Mouse (Mus musculus) gastrocnemius, adult 2 months (tissue): Measurements from ENCODE around the gene 2310009B15Rik. TPM values are rescaled to one million over a fixed set of nuclear protein-coding genes. Genes with fewer than 3 reads are reported as not detected.

Source experiments
- DNase-seq: peaks from one replicate; pipeline ENCODE4 v3.0.0; 2022
- H3K27ac ChIP-seq: fragments of 200-600 bp; 2 replicates; pipeline ENCODE4 v1.8.1; 2022; ENCODE audit warnings: mild to moderate bottlenecking
- H3K4me3 ChIP-seq: fragments of 200-600 bp; 2 replicates; pipeline ENCODE4 v1.8.1; 2022; ENCODE audit warnings: mild to moderate bottlenecking, moderate library complexity
- CTCF ChIP-seq: fragments of 200-600 bp; IDR thresholded peaks from 2 replicates; pipeline ENCODE4 v1.8.1; 2022; ENCODE audit warnings: antibody characterized with exemption, mild to moderate bottlenecking, moderate library complexity
- intact Hi-C: fragments of 180-260 bp; cut with DNase I; formaldehyde crosslinking; loops from one replicate; pipeline ENCODE4 v1.15.1; 2025
- total RNA-seq, 2 experiments: library from RNA; stranded (reverse); gene quantifications; 2 replicates each; pipeline ENCODE4 v1.2.3; 2021

Gene 2310009B15Rik
- total RNA-seq, 2 experiments from 2014 or later = 14.6 to 15.6 TPM

DNA sequence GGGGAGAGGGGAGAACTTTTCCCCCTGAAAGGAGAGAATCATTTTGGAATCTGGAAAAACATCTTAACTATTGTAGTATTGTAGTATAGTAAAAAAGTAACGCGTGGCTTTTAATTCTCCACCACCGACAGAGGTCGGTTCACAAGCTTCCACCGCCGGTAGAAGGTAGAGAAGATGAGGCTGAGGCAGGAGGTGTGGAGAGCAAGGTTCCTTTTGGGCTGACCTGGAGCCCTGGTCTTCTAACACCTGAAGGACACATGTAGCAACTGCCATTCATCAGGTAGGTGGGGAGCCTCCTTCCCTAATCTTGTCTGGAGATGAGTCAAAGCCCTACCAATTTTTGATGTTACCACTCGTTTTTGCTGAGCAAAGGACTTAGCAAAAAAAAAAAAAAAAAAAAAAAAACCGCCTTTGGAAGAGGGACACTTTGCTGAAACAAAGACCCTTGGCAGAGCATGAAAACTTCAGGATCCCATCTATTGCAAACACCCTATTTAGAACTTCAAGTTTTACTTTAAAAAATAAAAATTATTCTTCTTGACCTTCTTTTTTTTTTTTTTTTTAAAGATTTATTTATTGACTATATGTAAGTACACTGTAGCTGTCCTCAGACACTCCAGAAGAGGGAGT, 7.0 kb downstream of the 2310009B15Rik start:
- no peak for DNase-seq
- intact Hi-C loops = loop anchor here (5.0 kb wide), 1 partner anchor 233 kb away; no protein-coding TSS in a partner anchor
- H3K27ac ChIP-seq = no peak overlapping the region
- TF ChIP-seq CTCF = no peak
- H3K4me3 ChIP-seq = no peak overlapping the region

DNA sequence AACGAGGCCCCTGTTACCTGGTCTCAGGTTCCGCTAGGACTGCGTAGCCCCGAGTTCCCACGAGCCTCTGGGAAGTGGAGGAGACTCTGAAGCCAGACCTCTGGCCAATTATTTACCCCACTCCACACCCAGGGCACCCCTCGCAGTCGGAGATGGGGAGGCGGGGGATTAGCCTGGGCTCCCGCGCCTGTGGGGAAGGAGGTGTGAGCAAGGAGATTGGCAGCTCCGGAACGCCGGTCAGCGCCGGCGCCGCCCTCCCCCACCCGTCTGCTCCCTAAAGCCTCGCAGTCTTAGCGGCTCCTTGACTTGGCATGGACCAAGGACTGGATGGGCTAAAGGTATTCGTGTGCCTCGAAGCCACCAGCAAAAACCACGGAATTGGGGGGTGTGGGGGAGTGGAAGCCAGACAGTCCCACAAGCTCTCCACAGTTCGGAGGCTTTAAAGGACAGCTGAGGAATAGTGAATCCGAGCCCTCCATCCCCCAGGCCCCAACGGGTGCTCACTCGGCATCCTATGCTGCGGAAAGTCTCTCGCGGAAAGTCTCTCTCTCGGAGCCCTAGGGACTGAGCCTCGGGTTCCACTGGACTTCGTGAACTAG, 8.0 kb downstream of the 2310009B15Rik start, which contains the start of gene Lhx9:
Lhx9 (minus strand) TSS at position 67 of the 599 bp plus-strand sequence.
- intact Hi-C loops = no loop called here
- no peak for DNase-seq
- TF ChIP-seq CTCF = no peak
- no peak within 1 kb of the TSS for H3K27ac ChIP-seq
- peak within 1 kb of the TSS; percentile 56 for H3K4me3 ChIP-seq

DNA sequence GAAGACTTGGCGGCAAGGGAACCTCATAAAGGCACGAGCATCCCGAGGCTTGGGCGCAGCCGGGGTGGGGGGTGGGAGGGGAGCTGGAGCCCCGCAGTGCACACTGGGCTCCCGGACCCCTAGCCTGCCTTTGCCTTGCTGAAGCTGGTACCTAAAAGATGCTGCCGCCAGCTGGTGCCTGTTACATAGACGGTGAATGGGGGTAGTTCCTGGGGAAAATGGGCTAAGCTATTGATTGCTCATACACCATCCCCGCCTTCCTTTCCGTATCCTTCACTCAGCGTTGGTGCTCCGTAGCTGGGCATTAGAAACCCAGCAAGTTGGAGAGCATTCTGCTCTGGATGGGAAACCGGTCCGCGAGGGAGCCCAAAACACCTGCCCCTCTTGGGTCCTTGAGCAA, 8.6 kb downstream of the 2310009B15Rik start:
- no peak for DNase-seq
- intact Hi-C loops = no loop called here
- no peak for TF ChIP-seq CTCF
- Histone ChIP-seq H3K27ac (no peak overlapping the region), H3K4me3 (peak overlapping the region; percentile 56)

DNA sequence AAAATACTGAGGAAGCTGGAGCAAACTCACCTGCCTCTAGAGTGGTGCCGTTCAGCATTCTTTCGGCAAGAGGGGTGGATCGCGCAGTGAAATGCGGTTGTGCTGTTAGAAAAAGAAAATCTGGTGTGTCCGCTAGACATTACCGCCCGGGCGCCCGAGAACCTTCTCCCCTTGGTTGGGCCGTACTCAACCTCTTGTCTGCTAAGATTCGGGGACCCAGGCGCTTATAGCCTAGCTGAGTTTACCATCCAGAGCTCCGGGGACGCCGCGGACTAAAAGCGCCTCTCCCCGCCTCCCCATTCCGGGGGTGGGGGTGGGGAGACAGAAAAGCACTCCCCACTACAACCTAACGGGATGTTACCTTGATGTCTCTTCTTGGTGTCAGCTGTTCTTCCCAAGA, 9.5 kb downstream of the 2310009B15Rik start:
- no peak for DNase-seq
- no peak for TF ChIP-seq CTCF
- H3K4me3 ChIP-seq = peak overlapping the region; percentile 26; the same call in 1 of the 2 replicates
- no peak overlapping the region for H3K27ac ChIP-seq
- intact Hi-C loops = no loop called here

DNA sequence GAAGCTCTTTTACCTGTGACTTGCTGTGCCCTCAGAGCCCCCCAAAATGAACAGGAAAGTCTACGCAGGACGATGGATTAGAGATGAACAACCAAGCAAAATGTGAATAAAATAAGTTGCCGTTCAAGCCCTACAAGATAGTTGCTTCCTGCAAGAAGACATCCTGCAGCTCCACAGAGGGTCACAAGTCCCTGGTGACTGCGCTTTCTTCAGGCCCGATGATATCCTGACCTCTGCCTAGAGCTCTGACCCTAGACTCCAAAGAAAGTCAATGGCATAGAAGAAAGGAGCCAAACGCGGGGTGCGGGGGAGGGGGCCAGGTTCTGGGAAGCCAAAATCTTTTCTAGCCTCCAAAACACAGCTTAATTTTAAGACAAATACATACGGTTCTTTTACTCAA, 10.1 kb downstream of the 2310009B15Rik start:
- intact Hi-C loops = no loop called here
- no peak for TF ChIP-seq CTCF
- no peak overlapping the region for H3K27ac ChIP-seq
- no peak for DNase-seq
- H3K4me3 ChIP-seq = no peak overlapping the region

DNA sequence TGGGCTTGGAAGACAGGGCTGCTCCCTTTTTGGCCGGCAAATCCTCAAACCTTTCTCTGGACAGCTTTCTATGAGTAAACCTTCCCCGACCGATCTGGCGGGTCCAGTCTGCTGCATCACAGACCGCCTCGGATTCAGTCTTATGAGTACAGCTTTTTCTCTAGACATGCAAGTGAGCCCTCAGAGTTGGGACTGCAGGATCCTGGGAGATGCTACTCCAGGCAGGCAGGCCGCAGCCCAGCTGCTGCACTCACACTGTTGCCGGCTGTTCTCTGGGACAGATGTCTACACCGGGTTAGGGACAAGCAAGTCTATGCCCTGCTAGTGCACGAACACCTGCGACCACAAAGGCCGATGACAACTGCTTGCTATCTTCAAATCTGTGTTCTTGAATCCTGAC, 10.5 kb downstream of the 2310009B15Rik start:
- no peak overlapping the region for H3K4me3 ChIP-seq
- no peak for DNase-seq
- intact Hi-C loops = no loop called here
- TF ChIP-seq CTCF = no peak
- no peak overlapping the region for H3K27ac ChIP-seq

DNA sequence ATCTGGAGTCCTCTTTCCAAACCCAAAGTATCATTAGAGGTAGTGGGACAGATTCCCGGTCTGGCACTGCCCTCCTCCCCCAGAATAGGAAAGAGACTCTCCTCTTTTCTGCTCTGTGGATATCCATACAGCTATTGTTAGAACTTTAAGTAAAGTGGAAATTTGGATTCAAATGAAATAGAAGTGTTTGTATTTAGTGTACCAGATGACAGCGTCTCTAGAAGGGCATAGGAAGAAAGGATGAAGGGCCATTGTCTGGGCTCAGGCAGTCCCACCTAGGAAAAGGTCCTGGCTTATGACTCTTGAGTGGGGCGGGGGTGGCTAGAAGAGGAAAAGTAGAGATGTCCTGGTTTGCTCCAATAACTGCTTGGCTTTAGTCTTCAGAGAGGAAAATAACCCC, 11.2 kb downstream of the 2310009B15Rik start:
- H3K4me3 ChIP-seq = no peak overlapping the region
- H3K27ac ChIP-seq = no peak overlapping the region
- no peak for TF ChIP-seq CTCF
- intact Hi-C loops = no loop called here
- DNase-seq = no peak

DNA sequence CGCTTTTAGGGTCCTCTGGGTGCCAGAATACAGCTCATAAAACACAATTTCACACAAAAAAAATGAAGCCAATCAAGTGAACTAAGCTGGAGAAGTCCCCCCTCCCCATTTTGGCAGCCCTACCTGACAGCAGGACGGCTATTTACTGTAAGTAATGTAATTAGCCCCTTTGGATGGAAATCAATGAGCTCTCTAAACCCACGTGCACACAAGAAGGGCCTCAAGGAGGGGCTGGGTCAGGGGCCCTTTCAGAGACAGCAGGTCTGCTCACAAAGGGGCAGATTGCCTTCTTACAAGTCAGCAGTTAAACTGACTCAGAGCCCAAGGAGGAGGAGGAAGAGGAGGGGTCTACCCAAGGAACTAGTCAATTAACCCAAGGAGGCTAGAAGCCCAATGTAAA, 12.5 kb downstream of the 2310009B15Rik start:
- intact Hi-C loops = no loop called here
- H3K27ac ChIP-seq = no peak overlapping the region
- H3K4me3 ChIP-seq = no peak overlapping the region
- no peak for TF ChIP-seq CTCF
- no peak for DNase-seq

DNA sequence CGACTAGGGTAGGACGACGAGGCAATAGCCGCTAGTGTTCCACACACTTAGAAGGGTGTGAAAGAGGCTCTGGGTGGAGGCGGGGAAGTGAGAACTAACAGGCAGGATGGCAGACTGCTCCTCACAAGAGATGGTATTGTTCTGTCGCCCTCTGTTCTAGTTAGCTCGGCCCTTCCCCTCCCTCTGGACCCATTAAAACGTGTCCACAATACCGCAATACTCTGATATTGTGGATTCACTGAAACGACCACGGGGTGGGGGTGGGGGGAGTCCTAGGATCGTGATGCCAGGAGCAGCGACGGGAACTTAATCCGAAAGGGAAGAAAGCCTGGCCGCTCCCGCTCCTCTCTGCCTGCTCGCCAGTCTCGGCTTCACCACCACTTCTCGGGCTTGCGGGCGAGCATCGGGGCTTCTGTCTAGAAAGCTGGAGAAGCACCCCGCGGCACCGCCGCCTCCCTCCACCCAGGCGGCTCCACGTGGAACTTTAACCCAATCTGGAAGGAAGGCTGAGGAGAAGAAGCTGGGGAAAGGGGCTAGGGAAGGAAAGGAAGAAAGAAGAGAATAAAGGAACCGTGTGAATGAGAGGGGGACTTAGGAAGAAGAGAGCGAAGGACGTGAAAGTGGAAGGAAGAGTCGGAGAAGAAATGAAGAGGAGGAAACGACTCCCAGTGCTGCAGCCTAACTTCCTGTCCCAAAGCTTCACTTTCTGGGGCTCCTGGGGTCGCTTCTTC, 13.1 kb downstream of the 2310009B15Rik start:
- TF ChIP-seq CTCF = no peak
- Histone ChIP-seq H3K27ac (no peak overlapping the region), H3K4me3 (peak overlapping the region; percentile 62)
- DNase-seq = peak; percentile 35
- intact Hi-C loops = no loop called here

DNA sequence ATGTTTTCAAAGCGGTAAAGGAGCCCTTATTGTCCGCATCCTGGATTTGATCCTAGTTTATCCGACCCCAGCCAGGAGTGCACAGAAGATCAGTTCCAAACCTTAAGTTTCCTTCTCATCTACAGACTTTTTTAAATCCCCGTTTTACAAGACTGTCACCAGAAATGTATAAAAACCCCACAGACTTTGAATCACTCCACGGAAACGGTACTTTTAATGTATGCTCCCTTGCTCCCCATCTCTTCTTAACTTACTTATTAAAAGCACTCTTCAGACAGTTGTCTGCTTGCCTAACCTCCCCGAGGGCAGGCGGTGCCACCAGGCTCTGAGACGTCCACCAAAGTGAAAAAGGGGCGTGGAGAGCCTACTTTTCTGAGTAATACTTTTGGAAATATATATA, 13.9 kb downstream of the 2310009B15Rik start:
- TF ChIP-seq CTCF = no peak
- DNase-seq = no peak
- intact Hi-C loops = no loop called here
- Histone ChIP-seq H3K4me3 (no peak overlapping the region), H3K27ac (no peak overlapping the region)

DNA sequence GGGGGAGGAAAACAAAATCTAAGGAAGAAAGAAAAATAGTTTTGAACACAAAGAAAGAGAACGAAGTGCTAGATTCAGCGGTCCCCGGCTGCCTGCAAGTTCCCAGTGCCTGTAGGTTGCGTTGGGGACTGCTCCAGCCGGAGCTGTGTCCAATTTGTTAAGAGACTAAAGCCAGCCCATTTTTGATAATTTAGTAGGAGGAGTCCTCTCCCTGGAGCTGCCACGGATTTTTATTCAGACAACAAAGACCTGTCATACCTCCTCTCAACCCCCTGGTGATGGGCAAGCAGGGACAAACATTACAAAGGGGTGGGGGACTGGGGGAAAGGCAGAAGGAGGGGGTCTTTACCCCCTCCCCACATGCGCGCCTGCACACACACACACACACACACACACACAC, 14.3 kb downstream of the 2310009B15Rik start:
- intact Hi-C loops = no loop called here

DNA sequence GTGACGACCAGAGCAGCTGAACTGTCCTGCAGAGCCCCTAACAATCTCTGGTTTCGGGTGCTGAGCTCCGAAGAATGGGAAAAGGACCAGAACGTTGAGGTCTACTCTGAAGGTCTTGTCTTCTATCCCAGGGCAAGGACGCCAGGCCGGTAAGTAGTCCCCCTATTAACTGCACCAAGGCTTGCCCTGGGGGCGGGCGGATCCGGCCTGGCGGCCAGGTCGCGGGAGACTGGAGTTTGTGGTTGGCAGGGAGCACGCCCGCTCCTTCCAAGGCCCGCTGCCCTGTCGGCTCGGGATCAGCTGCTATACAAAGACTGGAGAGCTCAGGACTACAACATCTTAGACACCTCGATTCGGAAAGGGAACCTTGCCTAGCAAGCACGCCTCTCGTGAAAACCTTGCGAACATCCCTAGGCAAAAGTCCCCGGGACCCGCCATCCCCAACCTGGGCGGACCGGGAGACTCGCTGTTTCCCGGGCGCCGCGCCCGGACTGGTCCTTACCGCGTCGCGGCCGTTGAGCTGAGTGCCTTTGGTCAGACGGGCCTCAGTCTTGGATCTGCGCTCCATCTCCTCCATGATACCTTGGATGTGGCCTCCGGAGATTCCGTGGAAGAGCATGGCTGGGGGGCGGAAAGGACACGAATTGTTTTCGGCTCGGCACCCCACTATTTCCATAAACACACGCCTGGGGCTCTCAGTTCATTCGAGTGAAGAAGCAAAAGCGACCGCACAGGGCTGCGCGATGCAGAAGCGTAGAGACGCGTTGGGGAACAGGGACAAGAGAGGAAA, 15.2 kb downstream of the 2310009B15Rik start:
- no peak for TF ChIP-seq CTCF
- no peak overlapping the region for H3K27ac ChIP-seq
- intact Hi-C loops = no loop called here
- peak; percentile 51 for DNase-seq
- peak overlapping the region; percentile 60 for H3K4me3 ChIP-seq

More for the DNA sequence above, 14.3 kb downstream of the 2310009B15Rik start:
- no peak for DNase-seq
- H3K27ac ChIP-seq = no peak overlapping the region
- H3K4me3 ChIP-seq = peak overlapping the region; percentile 60
- no peak for TF ChIP-seq CTCF
